Mouse (Mus musculus): Measurements from ENCODE around the gene Matn3.

DNA sequence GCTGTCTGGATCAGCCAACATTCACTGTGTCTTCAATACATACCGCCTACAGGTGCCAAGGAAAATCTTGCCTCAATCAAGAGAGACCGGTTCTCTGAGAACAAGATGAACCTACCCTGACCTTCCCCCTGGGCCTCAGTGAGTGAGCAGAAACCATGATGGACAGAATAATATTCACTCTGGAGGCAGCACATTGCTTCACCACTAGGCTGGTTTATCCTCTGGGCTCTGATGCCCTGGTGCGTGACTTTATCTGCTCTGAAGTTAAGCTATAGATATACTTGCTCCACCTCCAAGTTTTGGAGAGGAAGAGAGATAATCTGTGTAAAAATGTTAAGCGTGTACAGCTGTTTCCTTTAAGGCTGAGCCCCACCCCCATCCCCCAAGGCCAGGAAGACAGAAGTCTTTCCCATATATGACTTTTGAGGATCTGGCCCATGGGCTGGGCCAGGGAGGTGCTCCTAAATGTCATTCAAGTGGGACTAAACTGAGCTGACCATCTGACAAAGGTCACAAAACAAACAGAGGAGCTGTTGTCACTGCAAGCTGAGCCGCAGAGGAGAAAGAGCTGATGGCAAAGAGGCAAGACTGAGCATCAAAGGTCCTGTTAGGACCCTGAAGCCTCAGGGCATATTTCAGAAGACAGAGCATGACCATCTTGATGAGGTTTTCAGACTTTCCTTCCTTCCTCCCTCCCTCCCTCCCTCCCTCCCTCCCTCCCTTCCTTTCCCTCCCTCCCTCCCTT lies 46.6 kb upstream of the Matn3 start:
- TF ChIP-seq CTCF (conservative IDR thresholded peaks at IDR 0.05; ENCODE audit: low read length) (no peak), POU5F1 (IDR thresholded peaks at IDR 0.05; ENCODE audit: borderline replicate concordance, low read length) (no peak), NANOG (IDR thresholded peaks at IDR 0.05; ENCODE audit: borderline replicate concordance, low read length) (no peak)
